Mouse (Mus musculus) kidney, adult 11 months (tissue): ENCODE results near the gene Dctd.

Experiments used
- DNase-seq: peaks from one replicate; pipeline ENCODE4 v3.0.0; 2022

Gene Dctd

DNA sequence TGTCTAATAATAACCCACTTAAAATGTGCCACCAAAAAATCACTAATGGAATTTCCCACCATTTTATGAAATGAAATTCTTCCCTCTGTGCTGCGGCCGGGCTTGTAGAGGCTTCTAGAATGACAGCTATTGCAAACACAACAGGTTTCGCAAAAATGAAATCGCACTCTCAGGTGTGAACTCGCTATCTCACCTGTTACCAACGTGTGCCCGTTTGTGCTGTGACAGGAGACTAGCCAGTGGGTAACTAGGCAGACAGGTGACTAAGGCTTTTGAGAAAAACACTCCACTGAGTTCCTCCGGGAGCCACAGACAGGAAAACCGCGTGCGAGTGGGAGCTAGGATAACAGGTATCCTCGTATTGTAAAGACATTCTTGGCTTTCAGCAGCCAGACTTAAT, at the start of gene Dctd:
Dctd (plus strand) TSS at position 301 of the 400 bp plus-strand sequence.
- no peak for DNase-seq

DNA sequence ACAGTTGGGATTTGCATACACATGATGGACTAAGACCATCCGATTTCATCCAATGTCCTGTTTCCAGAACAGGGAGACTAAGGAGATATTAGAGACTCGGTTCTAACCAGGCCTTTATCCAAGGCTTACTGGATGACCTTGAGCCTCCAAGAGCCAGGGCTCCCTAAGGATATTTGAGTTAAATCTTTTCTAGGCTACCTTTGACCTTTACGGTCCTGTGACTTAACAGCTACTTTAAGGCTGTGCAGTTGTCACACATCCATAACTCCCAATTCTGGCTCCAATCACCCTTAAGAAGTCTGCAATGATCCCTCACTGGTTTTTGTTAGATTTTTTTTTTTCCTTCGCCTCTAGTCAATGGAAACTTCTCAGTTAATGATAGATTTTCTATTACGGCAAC, 45.3 kb upstream of the Dctd start:
- peak; percentile 43 for DNase-seq

DNA sequence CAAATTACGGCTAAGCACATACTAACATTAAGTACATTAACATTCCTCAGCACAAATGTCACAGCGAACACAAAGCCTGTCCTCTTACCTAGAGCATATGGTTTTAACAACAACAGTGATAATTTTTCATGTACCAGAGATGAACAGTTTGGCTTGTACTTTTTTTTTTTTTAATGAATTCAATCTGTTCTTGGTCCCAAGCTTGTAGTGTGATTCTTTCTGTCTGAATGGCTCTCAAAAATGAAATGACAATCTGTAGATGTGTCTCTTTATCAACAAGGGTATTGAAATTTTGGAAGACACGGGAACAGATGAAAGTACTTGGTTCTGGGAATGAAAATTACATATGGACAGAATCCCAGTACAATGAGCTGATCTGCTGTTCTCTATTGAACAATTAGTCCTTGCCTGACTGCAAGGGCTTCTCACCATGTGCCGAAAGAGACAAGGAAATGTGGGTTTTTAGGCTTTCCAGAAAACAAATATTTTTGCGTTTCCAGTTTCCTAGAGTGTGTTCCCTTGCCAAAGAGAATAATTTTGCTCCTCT, 35.3 kb upstream of the Dctd start:
- no peak for DNase-seq

- no peak for DNase-seq
Observed at GRCm38 (mm10) chr8:48074149-48074548, 24.7 kb upstream of the Dctd start.

DNA sequence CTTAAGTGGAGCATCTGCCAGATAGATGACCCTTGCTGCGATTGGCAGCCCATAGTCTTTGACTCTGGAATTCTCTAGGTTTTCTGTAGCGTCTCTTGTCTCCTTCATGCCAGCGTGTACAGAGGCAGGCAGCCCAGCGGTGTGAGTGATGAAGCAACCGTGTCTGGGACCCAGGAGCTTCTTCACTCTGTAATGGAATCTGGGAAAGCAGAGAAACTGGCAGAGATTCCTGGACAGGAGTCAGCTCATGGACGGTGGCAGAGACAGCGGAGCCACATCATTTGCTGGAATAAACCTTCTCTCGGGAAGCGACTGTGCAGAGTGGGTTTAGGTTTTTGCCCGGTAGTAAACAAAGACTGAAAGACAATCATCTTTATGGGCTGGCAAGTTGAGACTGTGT, 16.5 kb upstream of the Dctd start:
- DNase-seq = no peak

GRCm38 (mm10) chr8:48090661-48091060, 8.2 kb upstream of the Dctd start:
- DNase-seq = no peak

GRCm38 (mm10) chr8:48095378-48095777, 3.5 kb upstream of the Dctd start:
- no peak for DNase-seq

- peak; percentile 49 for DNase-seq
Observed at GRCm38 (mm10) chr8:48097131-48097794, 1.6 kb upstream of the Dctd start.

DNA sequence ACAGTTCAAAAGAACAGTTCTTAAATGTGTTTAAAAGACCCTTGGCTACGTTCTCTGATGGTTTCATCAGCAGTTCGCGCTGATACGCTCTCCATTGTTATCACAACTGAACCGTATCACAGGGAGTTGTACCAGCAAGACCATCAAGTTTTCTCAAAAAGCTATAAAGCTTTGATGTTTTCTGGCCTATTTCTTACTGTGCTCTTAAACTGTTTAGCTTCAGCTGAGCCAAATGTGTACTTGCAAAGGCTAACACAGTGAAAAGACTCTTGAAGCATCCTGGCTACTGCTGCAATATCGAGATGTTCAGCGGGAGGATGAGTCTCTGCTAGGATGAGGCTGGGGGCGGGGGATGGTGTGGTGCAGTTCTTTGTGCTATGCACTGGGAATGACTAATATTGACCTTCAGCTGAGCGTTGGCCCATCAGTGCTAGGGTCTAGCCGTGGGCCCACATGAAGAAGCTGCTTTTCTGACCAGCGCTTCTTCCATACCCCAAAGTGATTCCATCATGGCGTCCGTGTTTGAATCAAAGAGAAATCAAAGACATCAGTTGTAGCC, 732 bp upstream of the Dctd start:
- no peak for DNase-seq

DNA sequence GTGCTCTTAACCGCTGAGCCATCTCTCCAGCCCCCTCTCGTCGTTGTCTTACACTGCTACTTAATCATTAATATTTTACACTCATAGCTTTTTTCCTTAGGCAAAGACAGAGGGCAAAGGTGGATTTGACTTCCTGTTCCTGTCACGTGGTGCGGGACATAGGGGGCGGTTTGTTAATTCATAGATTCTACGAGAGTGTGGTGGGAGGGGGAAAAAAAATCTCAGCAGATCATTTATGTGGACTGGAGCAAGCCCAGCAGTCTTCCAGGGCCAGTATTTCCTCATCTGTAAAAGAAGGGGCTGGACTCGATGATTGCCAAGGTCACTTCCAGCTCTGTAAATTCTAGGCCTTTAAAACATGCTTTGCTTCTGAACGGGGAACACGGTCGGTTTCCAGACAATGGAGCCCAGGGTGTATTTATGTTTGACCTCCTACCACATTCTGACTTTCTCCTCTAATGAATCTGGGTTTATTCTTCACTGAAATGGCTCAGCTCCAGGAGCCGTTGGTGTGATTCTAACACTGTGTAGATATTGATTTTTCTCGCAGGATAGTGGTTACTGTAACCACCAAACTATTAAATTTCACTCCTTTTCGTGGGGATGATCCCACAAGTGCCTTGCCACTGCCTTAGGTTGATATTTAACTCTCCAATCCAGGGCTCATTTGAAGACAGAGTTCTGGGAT, 1.4 kb downstream of the Dctd start:
- DNase-seq = no peak

- DNase-seq = no peak
Observed at GRCm38 (mm10) chr8:48109373-48109855, 10.5 kb downstream of the Dctd start.

- DNase-seq = peak; percentile 60
Observed at GRCm38 (mm10) chr8:48109856-48110780, 11.2 kb downstream of the Dctd start.

- no peak for DNase-seq
Observed at GRCm38 (mm10) chr8:48114591-48114990, 15.7 kb downstream of the Dctd start.

- no peak for DNase-seq
Observed at GRCm38 (mm10) chr8:48122991-48123390, 24.1 kb downstream of the Dctd start.

DNA sequence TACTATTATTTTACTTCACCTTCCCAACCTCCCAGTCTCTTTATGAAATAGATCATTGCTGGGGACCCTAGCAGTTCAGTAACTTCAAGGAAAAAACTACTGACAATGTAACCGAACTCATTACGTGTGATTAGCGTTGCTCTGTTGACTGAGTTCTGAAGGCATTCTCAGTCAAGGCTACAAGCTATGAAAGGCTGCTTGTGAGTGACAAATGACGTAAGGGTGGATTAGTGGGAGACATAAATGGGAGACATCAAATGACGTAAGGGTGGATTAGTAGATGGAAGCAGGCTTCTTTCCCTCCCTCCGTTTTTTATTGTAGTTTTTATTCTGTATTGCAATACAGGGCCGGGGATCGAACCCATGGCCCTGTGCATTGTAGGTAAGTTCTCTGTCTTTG, 26.0 kb downstream of the Dctd start:
- no peak for DNase-seq

DNA sequence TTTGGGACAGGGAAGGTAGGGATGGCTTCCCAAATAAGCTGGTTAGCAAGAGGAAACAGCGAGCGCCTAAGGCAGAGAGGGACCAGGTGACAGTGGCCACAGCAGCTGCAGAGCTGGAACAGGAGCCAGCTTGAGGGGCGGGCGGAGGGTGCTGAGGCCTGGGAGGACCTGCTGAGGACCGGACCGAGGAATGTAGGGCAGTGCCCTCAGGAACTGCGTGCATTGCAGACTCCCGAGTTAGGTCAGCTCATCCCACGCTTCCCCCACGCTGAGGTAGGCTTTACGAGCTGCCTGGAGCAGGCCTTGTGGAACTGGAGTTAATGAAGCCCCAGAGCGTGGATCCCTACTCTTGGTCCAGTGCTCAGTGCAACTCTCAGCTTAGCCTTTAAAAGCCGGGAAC, 28.1 kb downstream of the Dctd start:
- DNase-seq = no peak

DNA sequence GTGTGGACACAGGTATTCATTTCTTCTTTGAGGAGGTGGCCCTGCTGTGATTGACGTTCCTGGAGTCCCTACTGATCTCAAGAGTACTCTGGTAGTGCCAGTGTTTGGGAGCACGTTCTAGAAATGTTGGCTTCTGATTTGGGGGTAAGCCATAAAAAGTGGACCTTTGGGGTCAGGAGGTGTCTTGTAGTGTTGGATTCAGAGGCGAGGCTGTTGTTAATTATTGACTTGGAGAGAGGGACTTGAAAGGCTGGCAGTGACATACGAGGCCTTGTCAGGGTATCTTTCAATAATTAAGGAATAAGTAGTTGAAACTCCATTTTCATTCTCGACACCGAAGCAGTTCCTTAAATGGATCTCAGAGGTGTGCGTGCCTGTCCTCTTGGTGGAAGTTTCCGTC, 31.4 kb downstream of the Dctd start:
- DNase-seq = peak; percentile 8

GRCm38 (mm10) chr8:48133321-48133720, 34.4 kb downstream of the Dctd start:
- no peak for DNase-seq

DNA sequence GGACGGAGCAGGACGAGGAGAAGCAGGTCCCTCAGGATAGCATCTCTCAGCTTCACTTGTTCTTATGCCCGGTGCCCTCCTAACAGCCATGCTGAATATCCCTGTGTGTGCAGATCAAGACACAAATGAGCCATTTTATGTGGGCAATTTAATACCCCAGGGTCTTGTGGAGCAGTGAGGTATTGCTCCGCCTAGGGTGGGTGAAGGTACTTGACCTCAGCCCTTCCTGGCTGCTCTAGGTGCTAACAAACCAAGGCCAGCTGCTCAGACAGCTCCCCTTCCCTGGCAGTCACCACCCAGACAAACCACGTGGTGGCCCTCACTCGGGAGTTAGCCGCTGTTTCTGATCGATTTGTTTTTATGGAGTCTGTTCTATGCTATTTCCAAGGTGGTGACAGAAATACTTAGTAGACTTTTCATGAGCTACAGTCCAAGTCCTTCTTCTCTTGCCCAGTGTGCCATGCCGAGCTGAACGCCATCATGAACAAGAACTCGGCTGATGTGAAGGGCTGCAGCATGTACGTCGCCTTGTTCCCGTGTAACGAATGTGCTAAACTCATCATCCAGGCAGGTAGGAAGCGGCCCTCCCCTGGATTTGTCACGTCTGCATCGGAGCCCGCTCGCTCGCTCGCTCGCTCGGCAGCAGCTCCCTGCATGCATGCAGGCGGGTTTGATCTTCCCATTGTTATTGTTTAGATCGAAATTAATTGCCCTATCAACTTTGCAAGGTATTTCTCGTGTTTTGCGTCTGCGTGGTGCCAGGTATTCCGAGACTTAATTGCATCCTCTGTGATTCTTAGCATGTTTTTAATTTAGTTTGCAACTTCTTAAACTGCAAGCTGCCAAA, 38.1 kb downstream of the Dctd start:
- DNase-seq = no peak

GRCm38 (mm10) chr8:48137651-48137937, 38.7 kb downstream of the Dctd start:
- no peak for DNase-seq

GRCm38 (mm10) chr8:48141023-48141422, 42.1 kb downstream of the Dctd start:
- no peak for DNase-seq

- no peak for DNase-seq
Observed at GRCm38 (mm10) chr8:48145766-48146165, 46.9 kb downstream of the Dctd start.
